Mouse (Mus musculus): ENCODE data around the gene Drd1. TPM values are rescaled to one million over a fixed set of nuclear protein-coding genes. Genes with fewer than 3 reads are reported as not detected.

Drd1 gene
- not detected for polyA plus RNA-seq (2014; fragmentation: Illumina TruSeq; extraction: RNeasy Lipid Tissue Mini Kit (QIAGEN cat#74804); ENCODE audit: insufficient read depth, low read depth, low replicate concordance)

GRCm38 (mm10) chr13:54055448-54055861 is at the start of gene Drd1:
Gene Drd1, minus strand, starts transcription at chr13:54055705.

GRCm38 (mm10) chr13:54071606-54072331 is 16.3 kb upstream of the Drd1 start, which contains the start of gene Sfxn1:
Gene Sfxn1, plus strand, starts transcription at chr13:54071869.

Other genes with a start within 250 kb of the Drd1 start
- gene Sfxn1, start 16.2 kb upstream of the Drd1 start, polyA plus RNA-seq (2014; fragmentation: Illumina TruSeq; extraction: RNeasy Lipid Tissue Mini Kit (QIAGEN cat#74804); ENCODE audit: insufficient read depth, low read depth, low replicate concordance): 12.5 TPM
- gene Hrh2, start 136.4 kb upstream of the Drd1 start, polyA plus RNA-seq (2014; fragmentation: Illumina TruSeq; extraction: RNeasy Lipid Tissue Mini Kit (QIAGEN cat#74804); ENCODE audit: insufficient read depth, low read depth, low replicate concordance): 0.27 TPM

All from lung, adult 10 weeks (tissue).